Mouse (Mus musculus) ES-Bruce4 (cell line): ENCODE data around the gene Sfrp2.

Source experiments
- CTCF ChIP-seq: IDR thresholded peaks from one replicate; pipeline ENCODE4 v1.8.1; 2011; ENCODE audit warnings: low read depth, low read length
- EP300 ChIP-seq: IDR thresholded peaks from 2 replicates; pipeline ENCODE4 v1.6.1; 2011; ENCODE audit warnings: low read depth, low read length; ENCODE audit not compliant: insufficient read depth

GRCm38 (mm10) chr3:83763551-83764548 lies 2.3 kb upstream of the Sfrp2 start:
- TF ChIP-seq EP300: 0 out of 2 replicates have a peak, but pooled peaks have one; percentile 21
- peak; percentile 75 for TF ChIP-seq CTCF
